Mouse (Mus musculus): ENCODE measurements around the gene Heg1.

GRCm38 (mm10) chr16:33677313-33677690 is 6.9 kb upstream of the Heg1 start:
- TF ChIP-seq CTCF (IDR thresholded peaks at IDR 0.05), result no peak
- TF ChIP-seq EP300 (IDR thresholded peaks at IDR 0.05), result no peak
